Mouse (Mus musculus): Measurements from ENCODE around the gene Rnf220.

DNA sequence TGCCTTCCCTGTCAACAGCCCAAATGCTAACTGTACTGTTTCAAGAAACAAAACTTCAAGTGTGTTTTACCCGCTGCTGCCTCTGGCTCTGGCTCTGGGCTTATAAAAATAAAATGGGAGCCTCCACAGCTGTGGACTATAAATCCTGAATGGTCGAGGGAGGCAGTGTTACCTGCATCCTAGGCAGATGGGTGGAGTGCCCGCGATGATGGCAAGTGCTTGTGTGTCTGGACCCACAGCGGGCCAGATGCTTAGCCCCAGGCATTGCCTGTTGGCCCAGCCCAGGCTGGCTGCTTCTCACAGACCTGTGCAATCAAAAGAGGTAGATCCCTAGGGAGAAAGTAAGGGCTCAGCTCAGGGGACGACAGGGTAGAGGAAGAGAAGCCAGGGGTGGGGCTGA, 180.1 kb downstream of the Rnf220 start:
- TF ChIP-seq CTCF (IDR thresholded peaks at IDR 0.05; ENCODE audit: borderline replicate concordance, insufficient read depth, low read length) (no peak), POLR2A (IDR thresholded peaks at IDR 0.05; ENCODE audit: low read depth, low read length) (no peak)

All from embryonic fibroblast, embryonic 13.5 days (primary cell).